Mouse (Mus musculus): ENCODE data around the gene Olfr1232. TPM values are rescaled to one million over a fixed set of nuclear protein-coding genes. Genes with fewer than 3 reads are reported as not detected.

The Olfr1232 gene
- not detected for polyA plus RNA-seq (2021)

DNA sequence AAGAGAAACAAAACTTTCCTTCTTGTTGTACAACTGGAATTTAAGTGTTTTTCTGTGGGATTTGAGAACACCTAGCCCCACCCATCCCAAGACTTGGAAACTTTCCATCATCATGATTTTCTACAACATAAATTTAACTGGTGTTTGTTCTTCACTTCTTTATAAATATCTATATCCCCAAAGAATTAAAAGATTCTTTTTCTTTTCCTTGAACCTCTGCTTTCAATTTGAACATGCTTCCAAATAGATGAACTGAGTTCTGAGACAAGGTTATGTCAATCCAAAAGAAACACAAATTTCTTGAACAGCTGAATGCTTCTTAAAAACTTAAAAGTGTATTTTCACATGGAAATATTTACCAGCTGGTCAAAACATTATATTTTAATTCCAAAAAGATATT lies at the start of gene Olfr1232:
Gene Olfr1232, minus strand, starts transcription at position 101 of the 400 bp plus-strand sequence.
- no peak for ATAC-seq
- H3K27me3 ChIP-seq = no peaks in the 10 kb centered on the region
- no peak for DNase-seq (ENCODE audit: low read depth, low spot score)
- in situ Hi-C loops (cut with MboI; ENCODE audit: low pct_unique_long_range_greater_than_20kb) = no loop called here
- TF ChIP-seq CTCF (IDR thresholded peaks at IDR 0.05) = no peak
- POLR2A ChIA-PET = no interaction called here
- CTCF ChIA-PET = no interaction called here

DNA sequence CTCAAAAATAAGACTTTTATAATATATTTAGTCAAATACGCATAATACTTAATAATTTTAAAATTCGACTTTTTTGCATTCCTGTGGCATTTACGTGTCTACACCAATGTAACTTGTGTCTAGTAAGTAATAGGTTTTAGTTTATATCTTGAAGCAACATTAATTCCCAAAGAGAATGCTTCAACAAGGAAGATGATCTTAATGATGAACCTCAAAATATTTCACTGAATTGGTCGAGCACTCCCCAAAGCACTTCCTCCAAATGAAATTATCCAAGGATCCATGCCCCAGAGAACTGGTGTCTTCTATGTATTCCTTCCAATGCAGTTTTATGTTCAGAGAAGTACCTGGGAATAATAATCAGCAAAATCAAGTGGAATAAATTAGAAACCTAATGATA lies 35.3 kb upstream of the Olfr1232 start, which contains the start of gene Olfr1234:
Gene Olfr1234, minus strand, starts transcription at position 101 of the 400 bp plus-strand sequence.
- H3K27me3 ChIP-seq = no peaks in the 10 kb centered on the region
- no peak for TF ChIP-seq CTCF (IDR thresholded peaks at IDR 0.05)
- ChIA-PET CTCF (no interaction called here), POLR2A (no interaction called here)
- ATAC-seq (no peak), DNase-seq (ENCODE audit: low read depth, low spot score) (no peak)
- in situ Hi-C loops (cut with MboI; ENCODE audit: low pct_unique_long_range_greater_than_20kb) = no loop called here

- DNase-seq (ENCODE audit: low read depth, low spot score) (no peak), ATAC-seq (no peak)
- POLR2A ChIA-PET = no interaction called here
- TF ChIP-seq CTCF (IDR thresholded peaks at IDR 0.05) = no peak
- in situ Hi-C loops (cut with MboI; ENCODE audit: low pct_unique_long_range_greater_than_20kb) = no loop called here
- CTCF ChIA-PET = no interaction called here
- peaks cover 6% of the 10 kb centered on the region for H3K27me3 ChIP-seq
Measured at GRCm38 (mm10) chr2:89342298-89342697, 12.8 kb upstream of the Olfr1232 start, which contains the start of gene Olfr1233. Gene Olfr1233 (minus strand): TSS chr2:89342398.

- ChIA-PET CTCF (interaction anchor here (1.1 kb wide), 1 partner anchor 19 kb away, joined by 3 read pairs; no protein-coding TSS in a partner anchor), POLR2A (no interaction called here)
- H3K27me3 ChIP-seq = no peaks in the 10 kb centered on the region
- ATAC-seq = no peak
- in situ Hi-C loops (cut with MboI; ENCODE audit: low pct_unique_long_range_greater_than_20kb) = no loop called here
- TF ChIP-seq CTCF (IDR thresholded peaks at IDR 0.05) = no peak
- no peak for DNase-seq (ENCODE audit: low read depth, low spot score)
Measured at GRCm38 (mm10) chr2:89306974-89307373, 22.5 kb downstream of the Olfr1232 start, which contains the start of gene Olfr1231. Gene Olfr1231 (minus strand): TSS chr2:89307074.

GRCm38 (mm10) chr2:89297168-89297567 lies 32.3 kb downstream of the Olfr1232 start, which contains the start of gene Olfr1230:
Gene Olfr1230 (minus strand): TSS chr2:89297268.
- no peaks in the 10 kb centered on the region for H3K27me3 ChIP-seq
- POLR2A ChIA-PET = no interaction called here
- no peak for DNase-seq (ENCODE audit: low read depth, low spot score)
- in situ Hi-C loops (cut with MboI; ENCODE audit: low pct_unique_long_range_greater_than_20kb) = no loop called here
- CTCF ChIA-PET = interaction anchor here (0.9 kb wide), 1 partner anchor 16 kb away, joined by 4 read pairs; no protein-coding TSS in a partner anchor
- no peak for ATAC-seq
- no peak for TF ChIP-seq CTCF (IDR thresholded peaks at IDR 0.05)

GRCm38 (mm10) chr2:89287914-89288313 lies 41.6 kb downstream of the Olfr1232 start, which contains the start of gene Olfr1229:
Gene Olfr1229 (minus strand): TSS chr2:89288014.
- ATAC-seq = no peak
- CTCF ChIA-PET = no interaction called here
- DNase-seq (ENCODE audit: low read depth, low spot score) = no peak
- no peaks in the 10 kb centered on the region for H3K27me3 ChIP-seq
- TF ChIP-seq CTCF (IDR thresholded peaks at IDR 0.05) = no peak
- POLR2A ChIA-PET = no interaction called here
- in situ Hi-C loops (cut with MboI; ENCODE audit: low pct_unique_long_range_greater_than_20kb) = no loop called here

Other genes starting within 250 kb of the Olfr1232 start
- not detected for gene Olfr1219, start 246.2 kb downstream of the Olfr1232 start, polyA plus RNA-seq (2021)
- not detected for gene Olfr1220, start 222.8 kb downstream of the Olfr1232 start, polyA plus RNA-seq (2021)
- gene Olfr1221, start 212.4 kb downstream of the Olfr1232 start, polyA plus RNA-seq (2021) = not detected
- gene Olfr1222, start 196.6 kb downstream of the Olfr1232 start, polyA plus RNA-seq (2021) = not detected
- gene Olfr1223, start 178.1 kb downstream of the Olfr1232 start, polyA plus RNA-seq (2021) = not detected
- gene Olfr1224-ps1, start 165.6 kb downstream of the Olfr1232 start, polyA plus RNA-seq (2021) = not detected
- gene Olfr1225, start 155.0 kb downstream of the Olfr1232 start, polyA plus RNA-seq (2021) = not detected
- gene Olfr1226, start 129.6 kb downstream of the Olfr1232 start, polyA plus RNA-seq (2021) = not detected
- gene Olfr1228, start 75.6 kb downstream of the Olfr1232 start, polyA plus RNA-seq (2021) = not detected
- gene Olfr1229, start 41.7 kb downstream of the Olfr1232 start, polyA plus RNA-seq (2021) = not detected
- gene Olfr1230, start 32.4 kb downstream of the Olfr1232 start, polyA plus RNA-seq (2021) = not detected
- not detected for gene Olfr1231, start 22.6 kb downstream of the Olfr1232 start, polyA plus RNA-seq (2021)
- gene Olfr1233, start 12.7 kb upstream of the Olfr1232 start, polyA plus RNA-seq (2021) = not detected
- gene Olfr1234, start 35.2 kb upstream of the Olfr1232 start, polyA plus RNA-seq (2021) = not detected
- gene Olfr1238, start 80.0 kb upstream of the Olfr1232 start, polyA plus RNA-seq (2021) = not detected
- gene Olfr1239, start 90.7 kb upstream of the Olfr1232 start, polyA plus RNA-seq (2021) = not detected
- not detected for gene Olfr1240, start 113.3 kb upstream of the Olfr1232 start, polyA plus RNA-seq (2021)
- not detected for gene Olfr1241, start 157.5 kb upstream of the Olfr1232 start, polyA plus RNA-seq (2021)
- gene Olfr1242, start 168.7 kb upstream of the Olfr1232 start, polyA plus RNA-seq (2021) = not detected
- gene Olfr1243, start 201.8 kb upstream of the Olfr1232 start, polyA plus RNA-seq (2021) = not detected
- not detected for gene Olfr1245, start 248.8 kb upstream of the Olfr1232 start, polyA plus RNA-seq (2021)

All from Patski (cell line).